Mouse (Mus musculus) cortical plate, adult 2 months (tissue): Measurements from ENCODE around the gene Foxn3.

Experiments
- CTCF ChIP-seq: fragments of 200-500 bp; IDR thresholded peaks from 2 replicates; pipeline ENCODE4 v1.5.1; 2011; ENCODE audit warnings: mild to moderate bottlenecking, control low read depth, low read length; ENCODE audit not compliant: insufficient read depth; ENCODE audit errors: extremely low read depth
- POLR2A ChIP-seq: fragments of 200-500 bp; IDR thresholded peaks from 2 replicates; pipeline ENCODE4 v1.6.1; 2011; ENCODE audit warnings: mild to moderate bottlenecking, low read length, control low read depth; ENCODE audit not compliant: insufficient read depth; ENCODE audit errors: extremely low read depth

DNA sequence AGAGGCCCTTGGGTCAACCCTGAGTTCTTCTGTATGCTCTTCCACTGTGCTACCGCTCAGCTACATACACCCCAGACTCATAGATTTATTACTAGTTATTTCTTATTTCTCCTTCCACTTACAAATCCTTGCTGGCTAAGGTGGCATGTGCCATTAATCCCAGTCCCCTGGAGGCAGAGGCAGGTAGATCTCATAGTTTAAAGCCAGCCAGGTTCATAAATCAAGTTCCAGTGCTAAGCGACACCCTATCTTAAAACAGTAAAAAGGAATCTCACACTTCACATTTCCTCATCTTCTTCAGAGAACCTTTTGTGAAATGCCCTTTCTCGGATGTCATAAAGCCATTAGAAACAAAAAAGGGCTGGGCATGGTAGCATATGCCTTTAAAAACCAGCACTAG lies 120.6 kb downstream of the Foxn3 start:
- TF ChIP-seq CTCF (no peak), POLR2A (no peak)
